12 mouse cellular contexts compared by ENCODE assay signal in genomic region chr9:60625895-60626294, GRCm38 (mm10).
DNase-seq lines count a peak whose midpoint lies in the region; ATAC-seq lines count a peak whose summit lies in the region.
"Had no signal": no experiment of that assay in that cellular context is flagged by ENCODE, and none has a peak within 500 bp of the region (broad histone marks: within the 10 kb centered on the region; RNA-seq: fewer than 3 reads in every experiment).

No protein-coding gene starts in this region.

- H3K9me3 ChIP-seq in midbrain, embryonic 15.5 days = no peaks in the 10 kb centered on the region

- 42% methylated on average over 2 of the region's 2 CpGs for WGBS in midbrain, embryonic 15.5 days

- peak; percentile 39 to 42 for DNase-seq in left cerebral cortex, adult 18-20 months (ENCODE audit: low spot score in 2 of 2)
- no peak for DNase-seq in left cerebral cortex, postnatal 10 days (ENCODE audit: extremely low spot score in 1 of 2, low spot score in 2 of 2)
- DNase-seq in cerebellum, adult 11 months = peak; percentile 72
- peak; percentile 76 to 83 for DNase-seq in cerebellum, postnatal 25 days
- no peak for DNase-seq in B cell, adult 2 months
- DNase-seq: adrenal gland, adult 8-10 months; gastrocnemius, postnatal 10 days; heart, postnatal 10 days; kidney, postnatal 25 days; liver had no signal

- no peak overlapping the region for H3K4me2 ChIP-seq in midbrain, embryonic 15.5 days

- no peaks in the 10 kb centered on the region for H3K36me3 ChIP-seq in midbrain, embryonic 15.5 days (replicated peaks)

- intact Hi-C loops in left cerebral cortex, postnatal 10 days (cut with DNase I) = no loop called here

- H3K4me3 ChIP-seq in midbrain, embryonic 15.5 days = no peak overlapping the region

- H3K4me1 ChIP-seq in midbrain, embryonic 15.5 days = peaks cover 24% of the 10 kb centered on the region

- H3K27me3 ChIP-seq in midbrain, embryonic 15.5 days (replicated peaks) = no peaks in the 10 kb centered on the region

- peak overlapping the region; percentile 48; the same call in 1 of the 2 replicates for H3K27ac ChIP-seq in midbrain, embryonic 15.5 days

- ATAC-seq in midbrain, embryonic 15.5 days (replicated peaks) = peak; percentile 37; the same call in 1 of the 2 replicates
- ATAC-seq in monocyte, adult 5-6 weeks (replicated peaks; ENCODE audit: insufficient number of reproducible peaks, low FRiP score, low TSS enrichment, poor library complexity, severe bottlenecking) = no peak

- H3K9ac ChIP-seq in midbrain, embryonic 15.5 days = no peak overlapping the region

Comparison
In these comparisons a context has a peak if more than half of its experiments do, and no peak if none do; other contexts are left out.
1. DNase-seq: peak in left cerebral cortex, adult 18-20 months (2 of 2), cerebellum, adult 11 months (single experiment) and cerebellum, postnatal 25 days (2 of 2); none in left cerebral cortex, postnatal 10 days (0 of 2) and B cell, adult 2 months (0 of 2).